Mouse (Mus musculus) G1E (cell line): ENCODE results near the gene Tmem108.

Experiments
- CTCF ChIP-seq: IDR thresholded peaks from 2 replicates; pipeline ENCODE4 v1.5.1; 2012; ENCODE audit warnings: low read depth, low read length, inconsistent platforms, mixed read lengths
- GATA1 ChIP-seq: IDR thresholded peaks from 2 replicates; pipeline ENCODE4 v1.6.1; 2012; ENCODE audit warnings: borderline replicate concordance, low read length, inconsistent platforms, mixed read lengths
- POLR2AphosphoS5 ChIP-seq: IDR thresholded peaks from 2 replicates; pipeline ENCODE4 v1.6.1; 2012; ENCODE audit warnings: low read depth, low read length, inconsistent platforms; ENCODE audit not compliant: insufficient replicate concordance
- TAL1 ChIP-seq: conservative IDR thresholded peaks from 2 replicates; pipeline ENCODE4 v1.6.1; 2012; ENCODE audit warnings: low read depth, low read length, inconsistent platforms, mixed read lengths

DNA sequence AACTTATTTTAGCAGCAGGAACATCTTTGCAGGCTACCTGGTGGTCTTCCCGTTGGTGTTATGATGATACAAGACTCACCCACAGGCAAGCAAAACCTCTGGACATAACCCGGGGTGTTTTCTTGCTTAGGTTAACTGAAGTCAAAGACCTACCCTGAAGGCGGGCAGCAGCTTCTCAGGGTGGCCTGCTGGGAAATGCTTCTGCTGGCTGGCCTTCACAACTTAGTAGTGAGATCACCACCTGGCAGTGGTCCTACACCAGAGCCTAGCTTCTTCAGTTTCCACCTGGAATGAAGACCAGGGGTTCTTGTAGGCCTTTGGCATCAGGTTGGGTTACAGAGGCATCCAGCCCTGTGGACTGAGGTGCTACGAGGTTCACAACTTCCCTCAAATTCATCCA lies 169.7 kb downstream of the Tmem108 start:
- TF ChIP-seq TAL1 (no peak), CTCF (no peak), POLR2AphosphoS5 (no peak), GATA1 (no peak)
